Mouse (Mus musculus) heart, embryonic 11.5 days (tissue): ENCODE data around the gene Olfr173. TPM values are rescaled to one million over a fixed set of nuclear protein-coding genes. Genes with fewer than 3 reads are reported as not detected.

Source experiments
- ATAC-seq: fragments of 200-750 bp; cut with Nextera tagmentation; replicated peaks from 2 replicates; pipeline ENCODE4 v1.8.0; 2017; ENCODE audit warnings: moderate library complexity; ENCODE audit not compliant: insufficient number of reproducible peaks, low FRiP score, low TSS enrichment
- H3K27ac ChIP-seq: fragments of 300-500 bp; sonication (generic); 2 replicates; pipeline ENCODE4 v1.5.1; 2014; ENCODE audit warnings: mild to moderate bottlenecking, low read depth, low read length
- H3K27me3 ChIP-seq: fragments of 300-500 bp; sonication (generic); 2 replicates; pipeline ENCODE4 v1.6.1; 2014; ENCODE audit warnings: mild to moderate bottlenecking, low read length, mixed read lengths; ENCODE audit not compliant: control insufficient read depth, insufficient read depth
- H3K36me3 ChIP-seq: fragments of 300-500 bp; sonication (generic); 2 replicates; pipeline ENCODE4 v1.6.1; 2014; ENCODE audit warnings: mild to moderate bottlenecking, low read length, moderate library complexity, mixed read lengths; ENCODE audit not compliant: control insufficient read depth, insufficient read depth
- H3K4me1 ChIP-seq: fragments of 300-500 bp; sonication (generic); 2 replicates; pipeline ENCODE4 v1.6.1; 2014; ENCODE audit warnings: low read length; ENCODE audit not compliant: control insufficient read depth, insufficient read depth
- H3K4me2 ChIP-seq: fragments of 300-500 bp; sonication (generic); 2 replicates; pipeline ENCODE4 v1.6.1; 2014; ENCODE audit warnings: mild to moderate bottlenecking, moderate library complexity
- H3K4me3 ChIP-seq: fragments of 300-500 bp; sonication (generic); 2 replicates; pipeline ENCODE4 v1.5.1; 2014; ENCODE audit warnings: low read depth, low read length
- H3K9ac ChIP-seq: fragments of 300-500 bp; sonication (generic); 2 replicates; pipeline ENCODE4 v1.6.1; 2014; ENCODE audit warnings: mild to moderate bottlenecking, low read depth, low read length, moderate library complexity
- H3K9me3 ChIP-seq: fragments of 300-500 bp; sonication (generic); replicated peaks from 2 replicates; pipeline ENCODE4 v1.6.1; 2016; ENCODE audit warnings: low read length; ENCODE audit not compliant: control insufficient read depth
- WGBS: fragments of 180-500 bp; shearing (Covaris S2); extraction: QIAGEN DNeasy Blood & Tissue Kit; methylation state at CpG from one replicate; pipeline ENCODE4 v1.1.7; 2014; ENCODE audit not compliant: insufficient replicate concordance; 5-methylcytosine and 5-hydroxymethylcytosine counted together
- microRNA-seq: library from miRNA; unstranded; fragments of <30 nt; microRNA quantifications from one replicate; pipeline ENCODE4, GENCODE M21; 2016; ENCODE audit warnings: borderline number of aligned reads
- polyA plus RNA-seq: library from polyadenylated mRNA; unstranded; fragments of >200 nt; fragmentation: Nextera tagmentation; extraction: Ambion mirVana; gene quantifications from 2 replicates; pipeline ENCODE4 v1.2.1, GENCODE M21; 2014

Olfr173 gene
- not detected in 2 replicates for polyA plus RNA-seq

DNA sequence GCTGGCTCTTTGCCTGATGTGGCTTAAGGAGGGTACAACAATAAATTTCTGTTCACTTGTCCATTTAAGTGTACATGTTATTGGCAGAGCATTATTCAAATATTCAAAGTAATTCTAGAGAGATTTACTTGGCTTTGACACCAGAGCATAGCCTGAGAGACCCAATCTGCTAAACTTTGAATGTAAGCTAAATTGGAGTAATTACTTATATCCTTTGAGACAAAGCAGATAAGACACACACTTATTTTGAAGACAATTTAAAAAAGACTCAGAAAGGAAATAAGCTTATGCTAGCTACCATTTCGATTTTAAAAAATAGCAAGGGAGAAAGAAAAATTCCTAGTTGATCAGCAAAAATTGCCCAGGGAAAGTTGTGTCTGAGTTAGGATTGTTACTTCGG lies at the start of gene Olfr173:
Gene Olfr173, minus strand, starts transcription at position 101 of the 400 bp plus-strand sequence.
- no peak within 1 kb of the TSS for H3K4me3 ChIP-seq
- H3K9ac ChIP-seq, result no peak within 1 kb of the TSS
- WGBS, result 73% methylated on average over 2 of the region's 2 CpGs
- no peak within 1 kb of the TSS for H3K27ac ChIP-seq
- no peaks in the 10 kb centered on the region for H3K9me3 ChIP-seq
- H3K4me2 ChIP-seq, result no peak within 1 kb of the TSS
- no peaks in the 10 kb centered on the region for H3K36me3 ChIP-seq
- H3K4me1 ChIP-seq, result no peaks in the 10 kb centered on the region
- ATAC-seq, result no peak
- H3K27me3 ChIP-seq, result no peaks in the 10 kb centered on the region

DNA sequence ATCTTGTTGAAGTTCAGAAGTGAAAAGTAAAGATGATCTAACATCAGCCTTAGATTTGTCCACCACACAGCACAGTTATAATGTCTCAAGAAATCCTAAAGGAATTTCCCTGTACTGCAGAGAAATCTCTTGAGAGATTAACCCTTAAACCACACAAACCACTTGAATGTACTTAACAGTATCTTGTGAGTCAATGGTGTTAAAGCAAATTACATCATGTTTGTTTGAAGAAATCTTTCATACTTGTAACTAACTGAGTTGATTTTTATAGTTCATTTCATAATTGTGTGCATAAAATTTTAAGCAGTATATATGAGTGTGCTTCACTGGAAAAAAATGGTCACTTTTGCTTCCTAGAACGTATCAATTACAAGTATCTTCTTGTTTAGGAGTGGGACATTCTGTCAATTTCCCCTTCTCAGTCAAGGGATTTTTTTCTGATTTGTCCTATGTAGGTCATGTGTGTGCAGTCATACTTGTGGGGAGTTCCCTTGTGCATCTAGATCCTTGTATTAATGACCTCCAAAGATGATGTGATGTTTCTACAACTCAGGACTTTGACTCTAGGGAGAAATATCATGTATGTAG lies 26.8 kb upstream of the Olfr173 start, which contains the start of gene Olfr175-ps1:
Gene Olfr175-ps1, minus strand, starts transcription at position 51 of the 588 bp plus-strand sequence.
- WGBS, result 64% methylated on average over 1 of the region's 1 CpGs
- Histone ChIP-seq H3K4me3 (no peak within 1 kb of the TSS), H3K4me1 (no peaks in the 10 kb centered on the region), H3K4me2 (no peak within 1 kb of the TSS), H3K36me3 (no peaks in the 10 kb centered on the region), H3K27ac (no peak within 1 kb of the TSS), H3K9me3 (no peaks in the 10 kb centered on the region), H3K27me3 (no peaks in the 10 kb centered on the region), H3K9ac (no peak within 1 kb of the TSS)
- ATAC-seq, result no peak

DNA sequence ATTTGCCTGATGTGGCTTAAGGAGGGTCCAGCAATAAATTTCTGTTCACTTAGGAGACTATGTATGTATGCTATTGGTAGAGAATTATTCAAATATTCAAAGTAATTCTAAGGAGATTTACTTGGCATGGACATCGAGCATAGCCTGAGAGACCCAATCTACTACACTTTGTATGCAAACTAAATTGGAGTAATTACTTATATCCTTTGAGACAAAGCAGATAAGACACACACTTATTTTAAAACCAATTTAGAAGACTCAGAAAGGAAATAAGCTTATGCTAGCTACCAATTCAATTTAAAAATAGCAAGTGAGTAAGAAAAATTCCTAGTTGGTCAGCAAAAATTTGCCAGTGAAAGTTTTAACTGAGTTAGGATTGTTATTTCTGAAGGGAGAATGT lies 37.0 kb downstream of the Olfr173 start, which contains the start of gene Olfr172:
Gene Olfr172, minus strand, starts transcription at position 101 of the 400 bp plus-strand sequence.
- H3K4me1 ChIP-seq, result no peaks in the 10 kb centered on the region
- H3K4me3 ChIP-seq, result no peak within 1 kb of the TSS

GRCm38 (mm10) chr16:58756191-58756590 lies 43.9 kb downstream of the Olfr173 start:
- Histone ChIP-seq H3K9me3 (no peaks in the 10 kb centered on the region), H3K36me3 (no peaks in the 10 kb centered on the region), H3K4me2 (no peak overlapping the region), H3K4me1 (no peaks in the 10 kb centered on the region), H3K9ac (no peak overlapping the region), H3K4me3 (no peak overlapping the region), H3K27ac (no peak overlapping the region), H3K27me3 (no peaks in the 10 kb centered on the region)
- no peak for ATAC-seq

More for the DNA sequence above, 37.0 kb downstream of the Olfr173 start, which contains the start of gene Olfr172:
- no peak within 1 kb of the TSS for H3K9ac ChIP-seq
- H3K9me3 ChIP-seq, result no peaks in the 10 kb centered on the region
- no peak within 1 kb of the TSS for H3K27ac ChIP-seq
- WGBS, result 80% methylated on average over 1 of the region's 1 CpGs
- ATAC-seq, result no peak
- no peaks in the 10 kb centered on the region for H3K27me3 ChIP-seq
- no peaks in the 10 kb centered on the region for H3K36me3 ChIP-seq
- no peak within 1 kb of the TSS for H3K4me2 ChIP-seq

DNA sequence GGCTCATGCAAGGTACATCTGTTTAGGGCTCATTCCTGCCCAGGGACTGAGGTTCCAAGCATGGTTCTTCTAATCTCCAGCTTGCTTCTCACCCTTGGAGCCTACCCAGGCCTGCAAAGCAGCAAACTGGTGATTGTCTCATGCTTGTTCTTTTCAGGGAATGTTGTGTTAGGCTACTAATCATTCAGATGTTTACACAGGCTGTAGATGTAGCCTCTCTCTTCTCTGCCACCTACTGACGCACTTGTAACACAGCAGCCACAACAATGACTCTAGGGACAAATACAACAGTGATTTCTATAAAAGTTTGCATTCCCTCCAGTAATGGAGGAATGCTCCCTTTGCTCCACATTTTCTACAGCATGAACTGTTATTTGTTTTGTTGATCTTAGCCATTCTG lies 48.8 kb downstream of the Olfr173 start:
- Histone ChIP-seq H3K27ac (no peak overlapping the region), H3K4me2 (no peak overlapping the region), H3K27me3 (no peaks in the 10 kb centered on the region), H3K4me3 (no peak overlapping the region), H3K4me1 (no peaks in the 10 kb centered on the region), H3K9me3 (no peaks in the 10 kb centered on the region), H3K9ac (no peak overlapping the region), H3K36me3 (no peaks in the 10 kb centered on the region)
- 23% methylated on average over 1 of the region's 1 CpGs for WGBS
- no peak for ATAC-seq

GRCm38 (mm10) chr16:58746715-58747114 lies 53.4 kb downstream of the Olfr173 start:
- ATAC-seq, result no peak
- H3K4me3 ChIP-seq, result no peak overlapping the region
- H3K27me3 ChIP-seq, result no peaks in the 10 kb centered on the region
- WGBS, result 40% methylated on average over 4 of the region's 4 CpGs
- H3K9me3 ChIP-seq, result no peaks in the 10 kb centered on the region
- no peak overlapping the region for H3K27ac ChIP-seq
- H3K36me3 ChIP-seq, result no peaks in the 10 kb centered on the region
- no peak overlapping the region for H3K9ac ChIP-seq
- H3K4me2 ChIP-seq, result no peak overlapping the region
- H3K4me1 ChIP-seq, result no peaks in the 10 kb centered on the region

Small RNA genes lying within 50 kb of the gene (microRNA-seq; reads per million reads assigned to microRNA genes)
- not detected for gene Gm27564

Other genes with a start within 250 kb of the Olfr173 start
- gene Gm813, start 183.3 kb downstream of the Olfr173 start, polyA plus RNA-seq, result not detected in 2 replicates
- not detected in 2 replicates for gene E330017A01Rik, start 161.5 kb downstream of the Olfr173 start, polyA plus RNA-seq
- gene Cpox, start 130.0 kb downstream of the Olfr173 start, polyA plus RNA-seq, result 45.7 and 67.7 TPM in 2 replicates
- not detected in 2 replicates for gene Gpr15, start 81.2 kb downstream of the Olfr173 start, polyA plus RNA-seq
- 113 and 122 TPM in 2 replicates for gene Cldnd1, start 72.4 kb downstream of the Olfr173 start, polyA plus RNA-seq
- not detected in 2 replicates for gene Olfr172, start 37.1 kb downstream of the Olfr173 start, polyA plus RNA-seq
- gene Olfr175-ps1, start 26.5 kb upstream of the Olfr173 start, polyA plus RNA-seq, result not detected in 2 replicates
- gene Olfr177, start 74.5 kb upstream of the Olfr173 start, polyA plus RNA-seq, result not detected in 2 replicates
- gene Olfr178, start 91.8 kb upstream of the Olfr173 start, polyA plus RNA-seq, result not detected in 2 replicates
- not detected in 2 replicates for gene Olfr181, start 128.5 kb upstream of the Olfr173 start, polyA plus RNA-seq
- not detected in 2 replicates for gene Olfr180, start 129.1 kb upstream of the Olfr173 start, polyA plus RNA-seq
- gene Olfr183, start 195.1 kb upstream of the Olfr173 start, polyA plus RNA-seq, result not detected in 2 replicates
- not detected in 2 replicates for gene Olfr186, start 230.0 kb upstream of the Olfr173 start, polyA plus RNA-seq
- gene Olfr187, start 239.5 kb upstream of the Olfr173 start, polyA plus RNA-seq, result not detected in 2 replicates